Mouse (Mus musculus): ENCODE results near the gene Psenen.

Gene Psenen

DNA sequence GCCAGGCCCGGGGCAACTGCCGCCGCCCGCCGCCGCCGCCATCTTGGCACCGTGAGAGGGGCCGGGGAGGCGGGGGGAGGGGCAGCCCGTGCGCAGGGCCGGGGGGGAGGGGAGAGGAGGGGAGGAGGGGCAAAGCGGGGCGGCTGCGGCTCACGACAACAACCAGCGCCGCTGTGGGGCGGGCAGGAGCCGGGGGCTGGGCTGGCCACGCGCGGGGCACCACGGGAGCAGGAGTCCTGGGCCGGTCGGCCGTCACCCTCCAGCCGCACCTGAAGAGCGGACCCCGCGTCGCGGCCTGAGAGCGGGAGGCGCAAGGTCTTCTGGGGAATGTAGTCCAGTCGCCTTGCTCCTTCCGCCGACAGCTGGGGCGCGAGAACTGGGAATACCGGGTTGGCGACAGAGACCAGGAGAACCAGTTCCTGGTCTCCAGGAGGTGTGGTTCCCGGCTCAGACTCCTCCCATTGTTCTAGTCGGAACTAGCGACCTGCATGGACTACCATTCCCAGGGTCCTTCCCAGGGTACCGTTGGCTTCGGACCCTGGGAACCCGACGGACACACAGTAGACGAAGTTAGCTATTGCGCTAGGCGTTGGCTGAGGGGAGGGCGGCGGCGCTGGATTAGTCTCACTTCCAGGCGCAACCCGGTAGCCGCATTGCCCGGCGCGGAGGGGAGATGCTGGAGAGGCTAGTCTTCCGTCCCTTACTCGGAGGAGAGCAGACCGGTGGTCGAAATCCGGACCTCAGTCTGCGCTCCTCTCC, 25.4 kb upstream of the Psenen start, which contains the start of gene Kmt2b:
Gene Kmt2b (minus strand): TSS at position 51 of the 759 bp plus-strand sequence.
- peak; percentile 98 for DNase-seq (ENCODE audit: low read depth, low spot score)

DNA sequence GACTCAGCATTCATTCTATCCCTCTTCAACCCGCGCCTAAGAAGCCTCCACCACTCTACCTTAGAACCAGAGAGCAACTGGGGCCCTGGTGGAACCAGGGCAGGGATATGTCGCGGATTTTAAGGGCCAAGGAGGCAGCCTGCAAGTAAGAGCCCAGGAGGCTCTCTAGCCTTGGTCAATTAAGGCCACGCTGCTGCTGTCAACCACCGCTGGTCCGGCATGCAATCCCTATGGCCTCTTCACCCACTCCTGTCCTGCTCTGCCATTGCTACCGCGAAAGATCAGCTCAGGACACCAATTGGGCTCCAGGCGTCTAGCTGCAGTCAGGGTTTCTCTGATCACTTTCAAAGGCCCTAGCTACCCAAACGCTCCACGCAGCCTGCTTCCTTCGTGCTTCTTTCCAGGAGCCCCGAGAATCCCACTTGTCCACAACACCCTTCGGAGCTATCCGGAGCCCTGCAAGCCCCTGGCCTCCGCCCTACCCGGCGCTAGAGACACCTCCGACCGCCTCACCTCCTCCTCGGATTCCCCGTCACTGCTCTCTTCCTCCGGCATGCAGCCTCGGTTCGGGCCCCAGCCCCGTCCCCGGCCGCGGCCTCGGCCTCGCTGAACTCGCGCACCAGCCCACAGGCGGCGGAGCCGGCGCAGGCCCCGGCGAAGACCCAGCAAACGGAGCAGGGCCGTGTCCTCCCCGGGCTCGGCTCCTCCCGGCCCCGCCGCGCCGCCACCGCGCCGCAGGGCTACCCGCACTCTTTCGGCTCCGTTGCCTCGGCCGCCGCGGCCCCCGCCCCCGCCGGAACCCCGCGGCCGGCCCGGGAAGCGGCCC, 24.6 kb upstream of the Psenen start:
- DNase-seq (ENCODE audit: low read depth, low spot score): no peak

DNA sequence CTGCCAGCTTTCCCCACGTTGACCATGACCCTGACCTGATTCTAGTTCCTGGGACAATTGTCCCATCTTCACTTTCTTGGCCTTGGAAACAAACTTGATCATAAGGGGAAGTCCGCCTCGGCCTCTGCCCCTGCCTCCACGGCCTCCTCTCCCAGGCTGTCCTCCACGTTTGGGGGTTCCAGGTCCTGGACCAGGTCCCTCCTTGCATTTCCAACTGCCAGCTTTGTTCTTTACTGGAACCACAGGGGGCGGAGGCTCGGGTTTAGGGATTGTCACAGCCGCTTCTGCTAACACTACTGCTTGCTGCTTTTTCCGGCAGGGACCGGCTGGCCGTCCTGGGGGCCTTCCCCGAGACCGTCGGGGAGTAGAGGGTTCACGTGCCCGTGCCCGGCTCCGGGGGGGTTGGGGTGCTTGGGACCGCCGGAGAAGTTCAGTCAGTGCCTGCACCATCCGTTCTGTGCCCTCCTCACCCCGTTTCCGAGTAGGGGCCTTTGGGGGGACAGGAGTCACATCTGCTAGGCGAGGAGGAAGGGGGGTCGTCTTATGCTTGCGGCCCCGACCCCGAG, 23.1 kb upstream of the Psenen start:
- no peak for DNase-seq (ENCODE audit: low read depth, low spot score)

GRCm38 (mm10) chr7:30585170-30585569, 21.7 kb upstream of the Psenen start:
- DNase-seq (ENCODE audit: low read depth, low spot score): no peak

DNA sequence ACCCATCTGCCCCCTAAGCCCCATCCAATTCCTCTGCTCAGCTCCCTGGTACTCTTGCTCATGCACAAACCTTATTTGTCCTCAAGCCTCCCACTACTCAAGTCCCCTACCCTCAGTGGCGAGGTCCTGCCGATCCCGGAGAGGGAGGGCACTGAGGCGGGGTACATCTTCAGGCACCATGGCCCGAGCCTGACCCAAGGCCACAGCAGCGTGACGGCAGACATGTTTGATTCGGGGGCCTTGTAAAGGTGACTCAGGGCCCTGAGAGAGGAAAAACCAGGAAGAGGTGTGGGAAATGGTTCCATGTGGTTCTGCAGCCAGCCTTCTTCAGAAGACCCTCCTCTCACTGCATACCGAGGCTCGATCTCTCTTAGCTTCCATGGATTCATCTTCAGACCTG, 20.9 kb upstream of the Psenen start:
- DNase-seq (ENCODE audit: low read depth, low spot score): no peak

DNA sequence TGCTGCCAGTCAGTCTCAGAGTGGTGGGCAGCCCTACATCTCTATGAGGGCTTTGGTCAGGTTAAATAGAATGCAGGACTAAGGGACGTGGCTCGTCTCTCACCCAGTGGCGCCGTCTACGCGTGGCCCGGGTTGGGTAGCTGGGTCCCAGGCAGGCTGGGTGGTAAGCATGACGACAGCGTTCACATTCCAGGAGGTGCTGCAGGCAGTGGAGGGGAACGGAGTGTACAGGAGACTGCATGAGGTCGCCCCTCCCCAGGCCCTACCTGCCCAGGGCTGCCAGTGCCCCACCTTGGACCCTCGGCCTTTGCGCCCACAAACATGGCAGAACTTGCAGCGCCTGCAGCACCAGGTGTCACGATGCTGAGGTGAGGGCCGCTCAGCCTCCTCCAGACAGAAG, 18.1 kb upstream of the Psenen start:
- DNase-seq (ENCODE audit: low read depth, low spot score): no peak

DNA sequence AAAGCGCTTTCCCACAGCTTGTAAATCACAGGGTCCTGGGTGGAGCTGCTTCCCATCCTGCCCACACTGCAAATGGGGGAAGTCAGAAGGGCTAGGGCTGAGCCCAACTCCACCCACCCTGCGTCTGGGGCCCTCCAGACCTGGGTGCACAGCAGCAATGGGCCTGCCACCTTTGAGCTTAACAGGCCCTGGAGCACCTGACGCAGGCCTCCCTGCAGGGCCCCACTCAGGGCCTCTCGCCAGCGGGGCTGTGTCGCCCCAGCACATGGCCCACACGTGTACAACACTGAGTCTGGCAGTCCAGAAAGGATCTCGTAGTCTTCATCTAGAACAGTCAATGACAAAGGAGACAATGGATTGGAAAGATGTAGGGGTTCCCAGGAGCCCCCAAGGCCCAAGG, 16.5 kb upstream of the Psenen start:
- no peak for DNase-seq (ENCODE audit: low read depth, low spot score)

GRCm38 (mm10) chr7:30572969-30573368, 9.5 kb upstream of the Psenen start:
- no peak for DNase-seq (ENCODE audit: low read depth, low spot score)

GRCm38 (mm10) chr7:30572389-30572788, 9.0 kb upstream of the Psenen start:
- no peak for DNase-seq (ENCODE audit: low read depth, low spot score)

DNA sequence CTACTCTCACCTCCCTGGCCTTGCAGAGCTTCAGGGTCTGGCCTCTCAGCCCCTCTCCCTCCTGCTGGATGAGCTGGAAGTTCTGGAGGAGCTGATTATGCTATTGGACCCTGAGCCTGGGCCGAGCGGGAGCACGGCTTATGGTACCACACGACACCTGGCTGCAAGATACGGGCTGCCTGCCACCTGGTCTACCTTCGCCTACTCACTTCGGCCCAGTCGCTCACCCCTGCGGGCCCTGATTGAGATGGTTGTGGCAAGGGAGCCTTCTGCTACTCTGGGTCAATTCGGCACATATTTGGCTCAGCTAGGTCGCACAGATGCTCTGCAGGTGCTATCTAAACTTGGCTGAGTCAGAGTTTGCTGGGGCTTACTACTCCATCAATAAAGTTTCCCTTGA, 4.1 kb upstream of the Psenen start:
- no peak for DNase-seq (ENCODE audit: low read depth, low spot score)

DNA sequence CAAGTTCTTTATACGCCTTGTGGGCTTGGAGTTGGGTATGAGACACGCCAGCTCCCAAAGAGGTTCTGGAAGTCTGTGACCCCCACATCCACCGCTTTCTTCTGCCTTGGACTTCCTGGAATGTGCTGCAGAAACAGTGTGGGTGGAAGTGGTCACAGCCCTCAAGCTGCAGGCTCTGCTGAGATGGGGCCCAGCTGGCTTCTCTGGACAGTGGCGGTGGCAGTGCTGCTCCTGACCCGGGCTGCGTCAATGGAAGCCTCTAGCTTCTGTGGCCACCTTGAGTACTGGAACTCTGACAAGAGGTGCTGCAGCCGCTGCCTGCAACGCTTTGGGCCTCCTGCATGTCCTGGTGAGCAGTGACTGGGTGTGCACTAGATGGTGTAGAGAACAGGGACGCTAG, 2.6 kb upstream of the Psenen start:
- DNase-seq (ENCODE audit: low read depth, low spot score): no peak

DNA sequence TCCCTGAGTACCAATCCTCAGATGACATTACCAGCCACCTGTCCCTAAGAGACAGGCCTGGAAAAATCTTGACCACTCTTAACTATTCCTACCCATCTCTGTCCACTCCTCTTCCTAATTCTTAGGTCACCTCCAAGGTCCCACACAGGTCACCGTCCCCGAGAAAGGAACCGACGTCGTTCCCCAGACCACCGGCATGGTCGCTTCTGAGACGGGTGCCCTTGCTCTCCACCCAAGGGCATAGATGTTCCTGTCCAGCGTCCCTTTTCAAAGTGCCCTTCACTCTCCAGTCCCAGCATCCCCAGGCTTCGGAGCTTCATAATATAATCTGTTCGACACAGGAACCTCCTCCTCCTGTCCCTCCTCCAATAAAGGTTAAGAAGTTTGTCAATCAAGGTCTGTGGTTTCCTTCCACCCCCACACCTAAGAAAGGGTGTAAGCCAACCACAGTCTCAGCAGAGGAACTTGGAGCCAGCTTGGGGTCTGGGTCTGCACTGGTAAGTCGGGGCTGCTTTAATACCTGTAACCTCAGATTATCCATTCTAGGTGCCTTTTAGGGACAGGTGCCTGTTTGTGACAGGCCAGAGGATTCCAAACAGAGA, 1.6 kb upstream of the Psenen start, which contains the start of gene Igflr1:
Gene Igflr1 (plus strand): TSS at position 458 of the 602 bp plus-strand sequence.
- no peak for DNase-seq (ENCODE audit: low read depth, low spot score)

DNA sequence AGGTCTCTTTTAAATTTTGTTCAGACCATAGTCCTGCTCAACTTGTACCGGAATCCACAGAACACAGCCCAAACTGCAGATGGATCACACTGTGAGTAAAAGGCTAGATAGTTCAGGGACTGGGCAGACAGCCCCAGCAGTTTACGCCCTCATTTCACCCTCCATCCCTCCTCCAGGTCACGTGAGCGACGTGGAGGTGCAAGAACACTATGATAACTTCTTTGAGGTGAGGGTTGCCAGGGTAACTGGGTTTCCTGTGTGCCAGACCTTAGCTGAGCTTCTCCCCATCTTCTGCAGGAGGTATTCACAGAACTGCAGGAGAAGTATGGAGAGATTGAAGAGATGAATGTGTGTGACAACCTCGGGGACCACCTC, 466 bp upstream of the Psenen start:
- no peak for DNase-seq (ENCODE audit: low read depth, low spot score)

DNA sequence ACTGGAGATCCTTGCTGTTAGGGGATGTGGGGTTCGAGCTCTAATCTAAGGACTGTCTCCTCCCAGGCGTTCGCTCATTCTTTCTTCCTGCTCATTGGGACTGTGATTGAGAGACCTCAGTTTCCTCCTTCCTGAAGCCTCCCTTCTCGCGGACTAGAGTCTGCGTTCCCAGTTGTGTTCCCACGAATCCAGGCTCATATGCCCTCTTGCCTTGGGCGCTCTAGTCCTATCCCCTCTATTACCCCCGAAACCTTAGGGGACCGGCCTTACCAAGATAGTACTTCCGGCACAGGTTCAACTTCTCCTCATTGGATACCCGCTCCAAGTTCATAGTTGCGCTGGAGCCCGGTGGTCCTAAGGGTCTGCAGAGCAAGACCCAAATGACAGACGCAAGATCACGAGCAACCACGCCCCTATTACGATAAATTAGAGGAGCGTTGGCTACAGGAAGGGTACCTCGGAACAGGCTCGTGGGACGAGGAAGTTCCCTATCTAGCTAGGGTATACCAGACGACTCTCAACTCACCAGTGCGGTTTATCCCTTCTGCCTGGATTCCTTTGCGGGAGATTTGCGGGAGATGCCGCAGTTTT, 806 bp downstream of the Psenen start:
- DNase-seq (ENCODE audit: low read depth, low spot score): no peak

DNA sequence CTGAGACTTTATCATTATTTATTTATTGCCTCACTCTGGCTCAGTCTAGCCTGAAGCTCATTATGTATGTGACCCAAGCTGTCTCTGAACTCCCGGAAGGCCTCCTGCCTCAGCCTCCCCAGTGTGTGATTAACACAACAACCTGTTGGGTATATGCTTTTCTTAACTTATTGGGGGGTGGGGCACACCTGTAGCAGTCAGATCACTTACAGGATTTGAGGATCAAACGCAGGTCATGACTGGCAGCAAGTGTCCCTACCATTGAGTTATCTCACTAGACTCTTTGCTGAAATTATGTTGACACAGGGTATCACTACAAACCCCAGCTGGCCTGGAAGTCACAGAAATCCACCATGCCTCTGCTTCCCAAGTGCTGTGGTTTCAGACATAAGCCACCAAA, 3.1 kb downstream of the Psenen start:
- no peak for DNase-seq (ENCODE audit: low read depth, low spot score)

- peak; percentile 97 for DNase-seq (ENCODE audit: low read depth, low spot score)
Observed at GRCm38 (mm10) chr7:30559443-30559954, 3.9 kb downstream of the Psenen start, which contains the start of gene Lin37. Gene Lin37 (minus strand): TSS chr7:30559838.

- no peak for DNase-seq (ENCODE audit: low read depth, low spot score)
Observed at GRCm38 (mm10) chr7:30558656-30559442, 4.6 kb downstream of the Psenen start.

GRCm38 (mm10) chr7:30557901-30558514, 5.4 kb downstream of the Psenen start:
- DNase-seq (ENCODE audit: low read depth, low spot score): no peak

GRCm38 (mm10) chr7:30556894-30557536, 6.4 kb downstream of the Psenen start:
- DNase-seq (ENCODE audit: low read depth, low spot score): no peak
